Mouse (Mus musculus) retina, postnatal 1 day (tissue): ENCODE data around the gene Spred2.
A peak's percentile ranks its signal among the peaks of the same experiment; 100 is the strongest.

Experiments used
- DNase-seq: peaks from one replicate; pipeline ENCODE4 v3.0.0-alpha.2; 2012

Spred2 gene

GRCm38 (mm10) chr11:20064926-20065325 is 140.8 kb downstream of the Spred2 start:
- no peak for DNase-seq

DNA sequence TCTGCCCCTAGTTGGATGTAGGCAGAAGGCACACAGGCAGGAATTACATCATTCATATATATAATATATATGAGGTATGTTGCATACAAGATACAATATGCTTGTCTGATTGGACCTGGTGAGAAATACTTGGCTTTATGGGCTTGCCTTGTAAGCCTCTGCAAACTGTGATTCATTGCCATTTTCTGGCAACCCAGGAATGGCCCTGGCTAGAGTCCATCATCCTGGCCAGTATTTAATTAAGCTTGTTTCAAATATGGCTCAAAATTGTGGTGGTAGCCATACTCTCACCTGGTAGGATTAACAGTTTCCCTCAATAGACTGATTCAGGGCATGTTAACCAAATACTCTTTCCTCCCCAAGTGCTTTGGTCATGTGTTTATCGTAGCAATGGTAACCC is 141.9 kb downstream of the Spred2 start:
- no peak for DNase-seq

DNA sequence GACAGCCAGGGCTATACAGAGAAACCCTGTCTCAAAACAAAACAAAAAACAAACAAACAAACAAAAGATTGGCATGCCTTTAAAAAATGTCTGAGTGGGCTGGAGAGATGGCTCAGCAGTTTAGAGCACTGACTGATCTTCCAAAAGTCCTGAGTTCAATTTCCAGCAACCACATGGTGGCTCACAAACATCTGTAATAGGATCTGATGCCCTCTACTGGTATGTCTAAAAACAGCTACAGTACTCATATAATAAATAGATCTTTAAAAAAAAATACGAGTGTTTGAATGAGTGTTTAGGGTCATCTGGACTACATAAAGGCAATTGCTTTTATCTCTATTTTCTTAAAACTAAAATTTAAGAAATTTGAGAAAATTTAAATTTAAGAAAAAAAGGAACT is 143.3 kb downstream of the Spred2 start:
- peak; percentile 23 for DNase-seq

DNA sequence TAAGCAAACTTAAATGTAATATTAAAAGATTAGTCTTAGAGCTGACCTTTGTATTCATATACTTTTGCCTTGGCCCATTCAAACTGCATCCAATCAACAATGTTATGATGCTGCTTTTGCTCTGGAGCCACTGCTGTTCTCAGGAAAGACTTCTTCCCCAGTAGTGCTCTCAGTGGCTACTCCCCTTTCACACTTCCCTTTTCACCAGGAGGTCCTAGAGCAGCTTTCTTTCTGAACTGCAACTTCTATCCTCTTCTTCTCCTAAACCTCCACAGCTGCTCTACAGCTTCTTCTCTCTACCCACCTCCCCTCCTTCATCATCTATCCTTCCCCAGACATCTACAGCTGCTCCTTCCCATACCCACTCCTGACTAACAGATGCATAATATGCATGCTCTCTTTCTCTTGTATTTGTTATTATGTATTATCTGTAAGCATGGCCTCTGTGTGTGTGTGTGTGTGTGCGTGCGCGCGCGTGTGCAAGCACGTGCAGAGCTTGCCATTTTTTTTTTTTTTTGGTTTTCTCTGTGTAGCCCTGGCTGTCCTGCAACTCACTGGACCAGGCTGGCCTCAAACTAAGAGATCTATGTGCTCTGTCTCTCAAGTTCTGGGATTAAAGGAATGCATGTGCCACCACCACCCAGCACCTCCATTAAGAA is 144.3 kb downstream of the Spred2 start:
- no peak for DNase-seq

- peak; percentile 61 for DNase-seq
Measured at GRCm38 (mm10) chr11:20072174-20072573, 148.0 kb downstream of the Spred2 start.

DNA sequence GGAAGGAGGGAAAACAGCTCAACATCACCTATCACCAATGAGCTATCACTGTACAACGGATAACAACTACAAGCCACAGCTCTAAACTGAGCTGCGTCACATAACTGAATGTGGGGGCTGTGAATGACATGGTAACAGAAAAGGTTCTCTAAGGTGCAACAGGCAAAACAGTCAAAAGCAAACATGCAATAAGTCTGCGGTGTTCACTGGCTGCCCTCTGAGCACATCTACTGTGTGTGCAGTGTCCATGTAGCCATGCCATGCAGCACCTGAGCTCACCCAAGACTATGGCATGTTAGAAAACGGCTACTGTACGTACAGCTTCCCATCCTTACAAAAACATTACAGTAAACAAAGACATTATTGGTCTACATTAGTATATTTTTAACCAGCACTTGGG is 148.7 kb downstream of the Spred2 start:
- DNase-seq: no peak
